9 mouse cellular contexts compared by ENCODE assay signal in genomic region chr7:39544242-39545111, GRCm38 (mm10). TPM values are rescaled to one million over a fixed set of nuclear protein-coding genes. Genes with fewer than 3 reads are reported as not detected.
DNase-seq lines count a peak whose midpoint lies in the region; ATAC-seq lines count a peak whose summit lies in the region.
"Had no signal": no experiment of that assay in that cellular context is flagged by ENCODE, and none has a peak within 500 bp of the region (broad histone marks: within the 10 kb centered on the region; RNA-seq: fewer than 3 reads in every experiment).

No protein-coding gene starts in this region.

- peak; percentile 87 for DNase-seq in 3T3-L1 (ENCODE audit: low read depth, low spot score)
- DNase-seq in adrenal gland, postnatal 4 days (ENCODE audit: low spot score in 2 of 2), result peak; percentile 29 to 61
- DNase-seq in embryonic facial prominence, embryonic 14.5 days (ENCODE audit: low spot score), result peak; percentile 97
- peak; percentile 86 to 92 for DNase-seq in heart, adult 18-20 months
- DNase-seq in kidney, adult 18-20 months, result peak; percentile 81
- DNase-seq in midbrain, embryonic 14.5 days, result peak; percentile 82
- DNase-seq in spleen, adult 12 weeks (ENCODE audit: low spot score), result peak; percentile 22

- peak overlapping the region; percentile 55 for H3K4me3 ChIP-seq in embryonic facial prominence, embryonic 14.5 days (ENCODE audit: low read depth, low read length)
- peak overlapping the region; percentile 63 for H3K4me3 ChIP-seq in limb, embryonic 12.5 days (replicated peaks)
- peak overlapping the region; percentile 46 for H3K4me3 ChIP-seq in midbrain, embryonic 14.5 days (replicated peaks; ENCODE audit: low read depth, low read length)

- peak; percentile 99 for ATAC-seq in embryonic facial prominence, embryonic 14.5 days (ENCODE audit: low read depth)
- ATAC-seq in limb, embryonic 12.5 days (ENCODE audit: insufficient number of reproducible peaks, insufficient read depth, low FRiP score, low TSS enrichment, low read depth), result peak; percentile 93
- ATAC-seq in midbrain, embryonic 14.5 days (ENCODE audit: low FRiP score, low TSS enrichment), result peak; percentile 91

- no peaks in the 10 kb centered on the region for H3K27me3 ChIP-seq in embryonic facial prominence, embryonic 14.5 days (replicated peaks; ENCODE audit: control insufficient read depth, insufficient read depth, low read length)
- H3K27me3 ChIP-seq in limb, embryonic 12.5 days, result no peaks in the 10 kb centered on the region
- H3K27me3 ChIP-seq in midbrain, embryonic 14.5 days (ENCODE audit: control insufficient read depth, insufficient read depth, low read length), result no peaks in the 10 kb centered on the region

- H3K9ac ChIP-seq in embryonic facial prominence, embryonic 14.5 days (ENCODE audit: low read depth, low read length), result peak overlapping the region; percentile 87
- peak overlapping the region; percentile 77 for H3K9ac ChIP-seq in limb, embryonic 12.5 days (replicated peaks)
- peak overlapping the region; percentile 73 for H3K9ac ChIP-seq in midbrain, embryonic 14.5 days (replicated peaks; ENCODE audit: low read length)

- peak overlapping the region; percentile 96 for H3K27ac ChIP-seq in embryonic facial prominence, embryonic 14.5 days (replicated peaks; ENCODE audit: low read depth, low read length)
- H3K27ac ChIP-seq in limb, embryonic 12.5 days, result peak overlapping the region; percentile 93
- peak overlapping the region; percentile 79 for H3K27ac ChIP-seq in midbrain, embryonic 14.5 days (replicated peaks; ENCODE audit: low read depth, low read length)

- no peaks in the 10 kb centered on the region for H3K4me1 ChIP-seq in embryonic facial prominence, embryonic 14.5 days (ENCODE audit: control insufficient read depth, insufficient read depth, low read length)
- no peaks in the 10 kb centered on the region; the same call in 1 of the 2 replicates for H3K4me1 ChIP-seq in limb, embryonic 12.5 days (replicated peaks)
- 0 out of 2 replicates have a peak, but pooled peaks cover 4% of the 10 kb centered on the region for H3K4me1 ChIP-seq in midbrain, embryonic 14.5 days (ENCODE audit: control insufficient read depth, insufficient read depth, low read length)

- H3K36me3 ChIP-seq in embryonic facial prominence, embryonic 14.5 days (ENCODE audit: control insufficient read depth, insufficient read depth, low read length), result 0 out of 2 replicates have a peak, but pooled peaks cover 3% of the 10 kb centered on the region
- H3K36me3 ChIP-seq in limb, embryonic 12.5 days, result no peaks in the 10 kb centered on the region
- peaks cover 3% of the 10 kb centered on the region; the same call in 1 of the 2 replicates for H3K36me3 ChIP-seq in midbrain, embryonic 14.5 days (ENCODE audit: control insufficient read depth, insufficient read depth, low read length)
- H3K36me3 ChIP-seq: G1E had no signal

- under 1% methylated on average over 32 of the region's 43 CpGs for WGBS in embryonic facial prominence, embryonic 14.5 days
- under 1% methylated on average over 43 of the region's 43 CpGs for WGBS in limb, embryonic 12.5 days
- WGBS in midbrain, embryonic 14.5 days, result under 1% methylated on average over 43 of the region's 43 CpGs

- H3K4me2 ChIP-seq in embryonic facial prominence, embryonic 14.5 days (ENCODE audit: low read depth, low read length), result peak overlapping the region; percentile 65
- peak overlapping the region; percentile 65 for H3K4me2 ChIP-seq in limb, embryonic 12.5 days
- peak overlapping the region; percentile 78 for H3K4me2 ChIP-seq in midbrain, embryonic 14.5 days (ENCODE audit: low read length)

- no peaks in the 10 kb centered on the region for H3K9me3 ChIP-seq in embryonic facial prominence, embryonic 14.5 days (ENCODE audit: control insufficient read depth, low read length)
- no peaks in the 10 kb centered on the region for H3K9me3 ChIP-seq in limb, embryonic 12.5 days
- H3K9me3 ChIP-seq in midbrain, embryonic 14.5 days (ENCODE audit: control insufficient read depth, low read length), result no peaks in the 10 kb centered on the region
- H3K9me3 ChIP-seq: G1E had no signal

RNA-seq across cellular contexts. Expression of gene Zfp619, which starts 26.9 kb away (rescaled TPM):
- 1 to 10 TPM; 3.6 to 4.2 TPM for total RNA-seq in adrenal gland, postnatal 4 days (2021)
- polyA plus RNA-seq in embryonic facial prominence, embryonic 14.5 days (2014; fragmentation: Nextera tagmentation; extraction: Ambion mirVana), result 2.9 and 3.3 TPM in 2 replicates
- 1 to 10 TPM; 1.2 to 1.7 TPM for total RNA-seq in heart, adult 18-20 months (2021)
- 2.6 and 3.0 TPM in 2 replicates for polyA plus RNA-seq in limb, embryonic 12.5 days (2016; fragmentation: Nextera tagmentation; extraction: Ambion mirVana)
- polyA plus RNA-seq in midbrain, embryonic 14.5 days (2014; fragmentation: Nextera tagmentation; extraction: Ambion mirVana), result 4.0 and 7.1 TPM in 2 replicates

Comparison
In these comparisons a context has a peak if more than half of its experiments do, and no peak if none do; other contexts are left out.
1. Peak in every context shown above with its lines: DNase-seq, ATAC-seq, H3K4me3 ChIP-seq and H3K27ac ChIP-seq.
2. DNase-seq: peak in every context shown above with its lines; median percentile 97 in embryonic facial prominence, embryonic 14.5 days; 89 in heart, adult 18-20 months; 87 in 3T3-L1; 82 in midbrain, embryonic 14.5 days; 81 in kidney, adult 18-20 months; 45 in adrenal gland, postnatal 4 days; 22 in spleen, adult 12 weeks.